Mouse (Mus musculus) midbrain, embryonic 16.5 days (tissue): ENCODE measurements around the gene Mea1. TPM values are rescaled to one million over a fixed set of nuclear protein-coding genes. Genes with fewer than 3 reads are reported as not detected.

Experiments
- ATAC-seq: fragments of 200-750 bp; cut with Nextera tagmentation; 2 replicates; pipeline ENCODE4 v1.8.0; 2017; ENCODE audit warnings: moderate TSS enrichment
- H3K27ac ChIP-seq: fragments of 300-500 bp; sonication (generic); 2 replicates; pipeline ENCODE4 v1.5.1; 2014; ENCODE audit warnings: mild to moderate bottlenecking, low read length, mixed read lengths
- H3K27me3 ChIP-seq: fragments of 300-500 bp; sonication (generic); 2 replicates; pipeline ENCODE4 v1.6.1; 2014; ENCODE audit warnings: low read depth, low read length, mixed read lengths; ENCODE audit not compliant: control insufficient read depth, insufficient read depth
- H3K36me3 ChIP-seq: fragments of 300-500 bp; sonication (generic); 2 replicates; pipeline ENCODE4 v1.6.1; 2014; ENCODE audit warnings: mild to moderate bottlenecking, low read length, moderate library complexity, mixed read lengths; ENCODE audit not compliant: control insufficient read depth, insufficient read depth
- H3K4me1 ChIP-seq: fragments of 300-500 bp; sonication (generic); 2 replicates; pipeline ENCODE4 v1.6.1; 2014; ENCODE audit warnings: mild to moderate bottlenecking, low read length, mixed read lengths; ENCODE audit not compliant: control insufficient read depth, insufficient read depth
- H3K4me2 ChIP-seq: fragments of 300-500 bp; sonication (generic); 2 replicates; pipeline ENCODE4 v1.6.1; 2014; ENCODE audit warnings: mild to moderate bottlenecking, low read length, mixed read lengths
- H3K4me3 ChIP-seq: fragments of 300-500 bp; sonication (generic); 2 replicates; pipeline ENCODE4 v1.5.1; 2014; ENCODE audit warnings: low read depth, mild to moderate bottlenecking, low read length, moderate library complexity, mixed read lengths
- H3K9ac ChIP-seq: fragments of 300-500 bp; sonication (generic); 2 replicates; pipeline ENCODE4 v1.6.1; 2014; ENCODE audit warnings: low read depth, low read length, mixed read lengths
- H3K9me3 ChIP-seq: fragments of 300-500 bp; sonication (generic); replicated peaks from 2 replicates; pipeline ENCODE4 v1.6.1; 2014; ENCODE audit warnings: mild to moderate bottlenecking, low read length, mixed read lengths; ENCODE audit not compliant: control insufficient read depth, poor library complexity, severe bottlenecking
- WGBS: fragments of 180-500 bp; shearing (Covaris S2); extraction: QIAGEN DNeasy Blood & Tissue Kit; methylation state at CpG from one replicate; pipeline ENCODE4 v1.1.7; 2014; 5-methylcytosine and 5-hydroxymethylcytosine counted together
- polyA plus RNA-seq: library from polyadenylated mRNA; unstranded; fragments of >200 nt; fragmentation: Nextera tagmentation; extraction: Ambion mirVana; gene quantifications from 2 replicates; pipeline ENCODE4 v1.2.1, GENCODE M21; 2015

The Mea1 gene
- polyA plus RNA-seq, 1 experiment from 2014 or later = 318 TPM

DNA sequence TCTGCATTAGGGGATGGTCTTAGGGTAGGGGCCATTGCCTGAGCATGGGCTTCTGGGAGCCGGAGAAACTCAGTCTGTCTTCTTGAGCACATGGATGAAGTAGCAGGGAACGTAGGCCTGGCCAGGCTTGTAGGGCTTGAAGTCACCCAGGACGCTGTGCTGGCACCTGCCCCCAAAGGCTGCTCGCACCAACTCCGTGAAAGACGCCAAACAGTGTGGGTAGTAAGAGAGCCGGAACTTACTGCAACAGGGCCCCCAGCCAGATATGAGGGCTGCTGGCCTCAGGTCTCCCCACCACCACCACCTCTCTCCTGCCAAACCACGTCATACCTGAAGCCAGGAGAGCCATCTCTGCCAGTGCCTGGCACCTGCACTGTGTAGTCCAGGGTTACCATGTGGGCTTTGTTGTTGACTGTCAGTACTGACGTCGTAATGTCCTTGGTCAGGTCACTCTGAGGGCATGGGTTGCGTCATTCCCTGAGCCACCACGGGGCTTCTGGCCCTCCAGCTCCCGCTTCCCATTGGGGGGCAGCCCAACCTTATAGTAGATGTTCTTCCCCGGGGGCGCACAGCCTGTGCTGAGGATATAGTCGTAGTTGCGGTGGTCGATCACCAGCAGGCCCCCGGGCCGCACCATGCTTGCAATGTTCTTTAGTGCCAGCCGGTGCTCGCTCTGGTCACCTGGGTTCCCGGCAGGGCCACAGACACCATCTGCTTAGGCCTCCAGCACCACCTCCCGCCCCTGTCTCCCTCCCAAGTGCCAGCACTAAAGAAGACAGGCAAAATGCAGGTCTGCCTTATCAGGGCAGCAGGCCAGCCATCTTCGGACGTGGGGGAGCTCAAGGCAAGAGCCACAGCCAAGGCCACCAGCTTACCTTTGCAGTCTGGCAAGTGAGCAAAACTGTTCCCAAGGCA is 47.4 kb downstream of the Mea1 start:
- Histone ChIP-seq H3K27ac (no peak overlapping the region), H3K4me1 (no peaks in the 10 kb centered on the region), H3K27me3 (peaks cover 2% of the 10 kb centered on the region; the same call in 1 of the 2 replicates), H3K36me3 (peaks cover 4% of the 10 kb centered on the region; the same call in 1 of the 2 replicates), H3K4me3 (no peak overlapping the region), H3K9me3 (no peaks in the 10 kb centered on the region), H3K4me2 (no peak overlapping the region), H3K9ac (no peak overlapping the region)
- 94% methylated on average over 26 of the region's 26 CpGs for WGBS
- no peak for ATAC-seq

DNA sequence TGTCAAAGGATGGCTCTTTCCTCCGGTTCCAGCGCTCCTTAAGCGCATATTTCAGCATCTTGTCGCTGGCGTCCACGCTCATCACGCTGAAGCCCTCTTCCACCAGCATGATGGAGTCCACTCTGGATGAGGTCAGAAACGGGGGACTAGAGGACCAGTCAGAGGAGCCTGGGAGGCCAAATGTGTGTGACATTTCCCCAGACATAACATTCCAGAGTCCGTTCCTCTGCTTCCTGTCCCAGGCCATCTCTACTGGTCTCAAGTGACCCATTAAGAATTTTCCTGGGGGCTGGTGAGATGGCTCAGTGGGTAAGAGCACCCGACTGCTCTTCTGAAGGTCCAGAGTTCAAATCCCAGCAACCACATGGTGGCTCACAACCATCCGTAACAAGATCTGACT is 48.7 kb downstream of the Mea1 start:
- Histone ChIP-seq H3K4me2 (no peak overlapping the region), H3K9ac (no peak overlapping the region), H3K27ac (no peak overlapping the region), H3K4me1 (no peaks in the 10 kb centered on the region), H3K36me3 (peaks cover 4% of the 10 kb centered on the region; the same call in 1 of the 2 replicates), H3K27me3 (peaks cover 2% of the 10 kb centered on the region; the same call in 1 of the 2 replicates), H3K4me3 (no peak overlapping the region), H3K9me3 (no peaks in the 10 kb centered on the region)
- ATAC-seq = no peak
- 91% methylated on average over 11 of the region's 11 CpGs for WGBS

DNA sequence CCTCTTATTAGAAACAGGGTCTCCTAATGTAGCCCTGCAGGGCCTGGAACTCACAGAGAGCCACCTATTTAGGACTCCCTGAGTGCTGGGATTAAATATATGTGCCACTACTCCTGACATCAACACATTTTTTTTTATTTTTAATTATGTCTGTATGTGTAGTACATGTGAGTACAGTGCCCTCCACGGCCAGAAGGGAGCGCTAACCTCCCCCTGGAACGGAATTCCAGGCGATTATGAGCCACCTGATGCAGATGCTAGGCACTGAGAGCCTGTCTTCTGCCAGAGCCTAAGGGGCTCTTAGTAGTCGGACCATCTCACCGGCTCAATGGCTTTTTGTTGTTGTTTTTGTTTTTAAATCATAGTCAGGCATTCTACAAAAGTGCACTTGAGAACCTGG is 49.4 kb downstream of the Mea1 start:
- Histone ChIP-seq H3K9me3 (no peaks in the 10 kb centered on the region), H3K36me3 (peaks cover 4% of the 10 kb centered on the region; the same call in 1 of the 2 replicates), H3K27ac (no peak overlapping the region), H3K4me2 (no peak overlapping the region), H3K4me1 (no peaks in the 10 kb centered on the region), H3K4me3 (no peak overlapping the region), H3K27me3 (peaks cover 2% of the 10 kb centered on the region; the same call in 1 of the 2 replicates), H3K9ac (no peak overlapping the region)
- ATAC-seq = no peak
- 40% methylated on average over 6 of the region's 6 CpGs for WGBS

DNA sequence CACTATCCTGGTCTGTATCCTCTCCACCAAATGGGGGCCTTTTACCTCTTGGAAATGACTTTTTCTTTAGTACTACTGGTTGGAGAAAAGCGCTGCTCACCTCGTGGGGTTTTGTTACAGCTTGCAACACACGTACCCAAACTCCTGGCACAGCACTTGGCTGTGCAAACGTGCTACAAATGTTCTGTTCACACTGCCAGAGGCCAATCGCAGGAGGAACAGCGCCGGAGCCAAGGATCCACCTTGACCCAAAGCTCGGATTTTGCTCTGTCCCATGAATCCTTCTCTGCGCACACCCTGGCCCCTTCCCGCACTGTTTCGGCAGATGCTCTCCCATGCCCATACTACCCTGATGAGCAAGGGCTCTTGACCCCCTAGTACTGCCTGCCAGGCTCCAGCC is 49.9 kb downstream of the Mea1 start:
- 0 out of 2 replicates have a peak overlapping the region, but pooled peaks have one; percentile 27 for H3K9ac ChIP-seq
- H3K27me3 ChIP-seq = peaks cover 2% of the 10 kb centered on the region; the same call in 1 of the 2 replicates
- no peaks in the 10 kb centered on the region for H3K4me1 ChIP-seq
- H3K4me2 ChIP-seq = no peak overlapping the region
- H3K27ac ChIP-seq = no peak overlapping the region
- ATAC-seq = no peak
- H3K9me3 ChIP-seq = no peaks in the 10 kb centered on the region
- 55% methylated on average over 11 of the region's 11 CpGs for WGBS
- peaks cover 4% of the 10 kb centered on the region; the same call in 1 of the 2 replicates for H3K36me3 ChIP-seq
- H3K4me3 ChIP-seq = no peak overlapping the region

DNA sequence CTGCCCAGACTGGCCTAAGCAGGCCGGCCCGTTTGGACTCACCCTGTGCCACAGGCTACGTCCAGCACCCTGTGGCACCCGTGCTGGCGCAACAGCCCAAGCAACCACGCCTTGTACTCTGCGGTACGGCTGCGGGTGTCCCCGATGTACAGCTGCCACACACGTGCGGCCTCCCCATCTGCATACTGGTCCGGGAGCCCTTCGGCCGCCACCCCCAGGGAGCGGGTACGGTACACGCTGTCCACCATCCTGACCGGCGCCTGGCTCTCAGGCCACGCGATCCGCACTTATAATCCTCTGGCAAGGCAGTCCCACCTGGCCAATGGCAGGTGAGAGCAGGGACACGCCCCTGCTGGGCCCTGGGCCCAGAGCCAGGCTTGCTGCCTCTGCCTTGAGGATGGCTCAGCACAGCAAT is 50.3 kb downstream of the Mea1 start, which contains the start of gene Gnmt:
Gnmt (minus strand) TSS at position 265 of the 415 bp plus-strand sequence.
- peak; percentile 37; the same call in 1 of the 2 replicates for ATAC-seq
- Histone ChIP-seq H3K9ac (0 out of 2 replicates have a peak within 1 kb of the TSS, but pooled peaks have one; percentile 27), H3K4me1 (no peaks in the 10 kb centered on the region), H3K27me3 (peaks cover 2% of the 10 kb centered on the region; the same call in 1 of the 2 replicates), H3K36me3 (peaks cover 4% of the 10 kb centered on the region; the same call in 1 of the 2 replicates), H3K27ac (no peak within 1 kb of the TSS), H3K9me3 (no peaks in the 10 kb centered on the region), H3K4me2 (no peak within 1 kb of the TSS), H3K4me3 (no peak within 1 kb of the TSS)
- 17% methylated on average over 24 of the region's 24 CpGs for WGBS

Other genes starting within 250 kb of the Mea1 start
- 3.0 and 3.6 TPM in 2 replicates for gene Crip3, start 249.9 kb upstream of the Mea1 start, polyA plus RNA-seq
- gene Slc22a7, start 240.3 kb upstream of the Mea1 start, polyA plus RNA-seq = not detected in 2 replicates
- gene Ttbk1, start 191.1 kb upstream of the Mea1 start, polyA plus RNA-seq = 4.7 and 5.5 TPM in 2 replicates
- 11.1 and 11.5 TPM in 2 replicates for gene Dnph1, start 182.1 kb upstream of the Mea1 start, polyA plus RNA-seq
- gene Cul9, start 132.4 kb upstream of the Mea1 start, polyA plus RNA-seq = 26.8 and 28.0 TPM in 2 replicates
- 3.0 and 3.2 TPM in 2 replicates for gene Srf, start 122.6 kb upstream of the Mea1 start, polyA plus RNA-seq
- gene Ptk7, start 49.3 kb upstream of the Mea1 start, polyA plus RNA-seq = 26.9 and 28.8 TPM in 2 replicates
- gene Klc4, start 32.8 kb upstream of the Mea1 start, polyA plus RNA-seq = 32.4 and 39.7 TPM in 2 replicates
- 58.9 and 60.8 TPM in 2 replicates for gene Mrpl2, start 32.6 kb upstream of the Mea1 start, polyA plus RNA-seq
- 41.9 and 47.6 TPM in 2 replicates for gene Cul7, start 28.5 kb upstream of the Mea1 start, polyA plus RNA-seq
- gene Rrp36, start 4.4 kb upstream of the Mea1 start, polyA plus RNA-seq = 51.8 and 52.4 TPM in 2 replicates
- 173 TPM in 2 replicates for gene Klhdc3, start 2.1 kb downstream of the Mea1 start, polyA plus RNA-seq
- 94.8 and 102 TPM in 2 replicates for gene Ppp2r5d, start 26.3 kb downstream of the Mea1 start, polyA plus RNA-seq
- 22.6 and 22.7 TPM in 2 replicates for gene Pex6, start 32.7 kb downstream of the Mea1 start, polyA plus RNA-seq
- 0.68 and 0.83 TPM in 2 replicates for gene Gnmt, start 50.4 kb downstream of the Mea1 start, polyA plus RNA-seq
- gene Cnpy3, start 73.4 kb downstream of the Mea1 start, polyA plus RNA-seq = 67.7 and 67.8 TPM in 2 replicates
- gene Ptcra, start 84.9 kb downstream of the Mea1 start, polyA plus RNA-seq = not detected in 2 replicates
- 48.1 and 53.7 TPM in 2 replicates for gene 2310039H08Rik, start 93.8 kb downstream of the Mea1 start, polyA plus RNA-seq
- 78.4 and 84.2 TPM in 2 replicates for gene Rpl7l1, start 103.9 kb downstream of the Mea1 start, polyA plus RNA-seq
- 9.5 and 10.9 TPM in 2 replicates for gene Bicral, start 179.7 kb downstream of the Mea1 start, polyA plus RNA-seq
- 49.5 and 52.6 TPM in 2 replicates for gene Tbcc, start 211.9 kb downstream of the Mea1 start, polyA plus RNA-seq
- not detected in 2 replicates for gene Prph2, start 231.7 kb downstream of the Mea1 start, polyA plus RNA-seq